Mouse (Mus musculus) forebrain, embryonic 11.5 days (tissue): ENCODE data around the gene Gpatch4. TPM values are rescaled to one million over a fixed set of nuclear protein-coding genes. Genes with fewer than 3 reads are reported as not detected.

Source experiments
- ATAC-seq: fragments of 200-750 bp; cut with Nextera tagmentation; replicated peaks from 2 replicates; pipeline ENCODE4 v1.8.0; 2017; ENCODE audit warnings: moderate TSS enrichment; ENCODE audit not compliant: low FRiP score
- DNase-seq: peaks from one replicate; pipeline ENCODE4 v3.0.0-alpha.2; 2017; ENCODE audit warnings: low spot score
- H3K27ac ChIP-seq: fragments of 300-500 bp; sonication (generic); 2 replicates; pipeline ENCODE4 v1.5.1; 2014; ENCODE audit warnings: low read depth, low read length
- H3K27me3 ChIP-seq: fragments of 300-500 bp; sonication (generic); 2 replicates; pipeline ENCODE4 v1.6.1; 2014; ENCODE audit warnings: mild to moderate bottlenecking, low read length, mixed read lengths; ENCODE audit not compliant: control insufficient read depth, insufficient read depth
- H3K36me3 ChIP-seq: fragments of 300-500 bp; sonication (generic); 2 replicates; pipeline ENCODE4 v1.6.1; 2014; ENCODE audit warnings: mild to moderate bottlenecking, low read length, moderate library complexity, mixed read lengths; ENCODE audit not compliant: control insufficient read depth, insufficient read depth
- H3K4me1 ChIP-seq: fragments of 300-500 bp; sonication (generic); replicated peaks from 2 replicates; pipeline ENCODE4 v1.6.1; 2014; ENCODE audit warnings: low read length, mixed read lengths; ENCODE audit not compliant: control insufficient read depth, insufficient read depth
- H3K4me2 ChIP-seq: fragments of 300-500 bp; sonication (generic); 2 replicates; pipeline ENCODE4 v1.6.1; 2014; ENCODE audit warnings: low read depth, mild to moderate bottlenecking, low read length, moderate library complexity, mixed read lengths; ENCODE audit not compliant: severe bottlenecking
- H3K4me3 ChIP-seq: fragments of 300-500 bp; sonication (generic); 2 replicates; pipeline ENCODE4 v1.5.1; 2014; ENCODE audit warnings: low read depth, low read length
- H3K9ac ChIP-seq: fragments of 300-500 bp; sonication (generic); 2 replicates; pipeline ENCODE4 v1.6.1; 2014; ENCODE audit warnings: low read length
- H3K9me3 ChIP-seq: fragments of 300-500 bp; sonication (generic); 2 replicates; pipeline ENCODE4 v1.6.1; 2016; ENCODE audit warnings: low read length, mixed read lengths; ENCODE audit not compliant: control insufficient read depth
- WGBS: fragments of 180-500 bp; shearing (Covaris S2); extraction: QIAGEN DNeasy Blood & Tissue Kit; methylation state at CpG from one replicate; pipeline ENCODE4 v1.1.7; 2014; 5-methylcytosine and 5-hydroxymethylcytosine counted together
- polyA plus RNA-seq: library from polyadenylated mRNA; unstranded; fragments of >200 nt; fragmentation: Nextera tagmentation; extraction: Ambion mirVana; gene quantifications from 2 replicates; pipeline ENCODE4 v1.2.1, GENCODE M21; 2014

Gene Gpatch4
- polyA plus RNA-seq, 1 experiment from 2014 or later, result 32.8 TPM

- DNase-seq, result no peak
- 12% methylated on average over 11 of the region's 11 CpGs for WGBS
- no peak overlapping the region; the same call in 1 of the 2 replicates for H3K4me3 ChIP-seq
- H3K4me2 ChIP-seq, result peak overlapping the region; percentile 86; the same call in 1 of the 2 replicates
- peaks cover 13% of the 10 kb centered on the region for H3K4me1 ChIP-seq
- H3K9ac ChIP-seq, result no peak overlapping the region
- H3K9me3 ChIP-seq, result no peaks in the 10 kb centered on the region; the same call in 1 of the 2 replicates
- H3K27ac ChIP-seq, result no peak overlapping the region
- peaks cover 67% of the 10 kb centered on the region for H3K27me3 ChIP-seq
- no peaks in the 10 kb centered on the region for H3K36me3 ChIP-seq
- ATAC-seq, result no peak
These were observed 41.9 kb upstream of the Gpatch4 start for GRCm38 (mm10) chr3:88000816-88001595.

GRCm38 (mm10) chr3:88002291-88002976, 40.5 kb upstream of the Gpatch4 start:
- H3K4me2 ChIP-seq, result no peak overlapping the region
- peaks cover 54% of the 10 kb centered on the region for H3K27me3 ChIP-seq
- WGBS, result 5% methylated on average over 17 of the region's 17 CpGs
- DNase-seq, result no peak
- ATAC-seq, result no peak
- peaks cover 4% of the 10 kb centered on the region; the same call in 1 of the 2 replicates for H3K4me1 ChIP-seq
- H3K9me3 ChIP-seq, result no peaks in the 10 kb centered on the region; the same call in 1 of the 2 replicates
- no peak overlapping the region for H3K4me3 ChIP-seq
- no peak overlapping the region for H3K27ac ChIP-seq
- H3K9ac ChIP-seq, result no peak overlapping the region
- no peaks in the 10 kb centered on the region for H3K36me3 ChIP-seq

- Histone ChIP-seq H3K4me2 (no peak overlapping the region), H3K9me3 (no peaks in the 10 kb centered on the region; the same call in 1 of the 2 replicates), H3K4me1 (no peaks in the 10 kb centered on the region), H3K36me3 (no peaks in the 10 kb centered on the region), H3K27me3 (peaks cover 17% of the 10 kb centered on the region), H3K27ac (no peak overlapping the region), H3K4me3 (no peak overlapping the region), H3K9ac (no peak overlapping the region)
- ATAC-seq (no peak), DNase-seq (no peak)
- 82% methylated on average over 18 of the region's 18 CpGs for WGBS
These were observed 36.8 kb upstream of the Gpatch4 start for GRCm38 (mm10) chr3:88005822-88006786.

- ATAC-seq, result no peak
- Histone ChIP-seq H3K9ac (no peak overlapping the region), H3K27ac (no peak overlapping the region), H3K36me3 (no peaks in the 10 kb centered on the region), H3K9me3 (no peaks in the 10 kb centered on the region; the same call in 1 of the 2 replicates), H3K27me3 (no peaks in the 10 kb centered on the region), H3K4me1 (no peaks in the 10 kb centered on the region), H3K4me3 (no peak overlapping the region), H3K4me2 (no peak overlapping the region)
- WGBS, result 12% methylated on average over 6 of the region's 6 CpGs
- DNase-seq, result no peak
These were observed 32.2 kb upstream of the Gpatch4 start for GRCm38 (mm10) chr3:88010634-88011265.

GRCm38 (mm10) chr3:88022322-88023191, 20.4 kb upstream of the Gpatch4 start:
- Histone ChIP-seq H3K27ac (no peak overlapping the region), H3K4me2 (peak overlapping the region; percentile 98), H3K36me3 (no peaks in the 10 kb centered on the region), H3K9ac (peak overlapping the region; percentile 32), H3K9me3 (no peaks in the 10 kb centered on the region), H3K4me3 (peak overlapping the region; percentile 50), H3K4me1 (peaks cover 12% of the 10 kb centered on the region), H3K27me3 (peaks cover 58% of the 10 kb centered on the region)
- DNase-seq, result peak; percentile 95
- WGBS, result under 1% methylated on average over 66 of the region's 66 CpGs
- ATAC-seq, result peak; percentile 92

GRCm38 (mm10) chr3:88023192-88024074, 19.5 kb upstream of the Gpatch4 start:
- H3K9ac ChIP-seq, result peak overlapping the region; percentile 20
- H3K27me3 ChIP-seq, result peaks cover 58% of the 10 kb centered on the region
- no peak overlapping the region for H3K27ac ChIP-seq
- H3K4me1 ChIP-seq, result peaks cover 12% of the 10 kb centered on the region
- H3K4me2 ChIP-seq, result peak overlapping the region; percentile 98
- ATAC-seq (peak; percentile 70; the same call in 1 of the 2 replicates), DNase-seq (peak; percentile 73)
- peaks cover 4% of the 10 kb centered on the region; the same call in 1 of the 2 replicates for H3K9me3 ChIP-seq
- H3K36me3 ChIP-seq, result no peaks in the 10 kb centered on the region
- peak overlapping the region; percentile 50 for H3K4me3 ChIP-seq
- WGBS, result under 1% methylated on average over 78 of the region's 81 CpGs

GRCm38 (mm10) chr3:88026823-88027222, 16.1 kb upstream of the Gpatch4 start:
- H3K4me2 ChIP-seq, result no peak overlapping the region
- H3K4me1 ChIP-seq, result peaks cover 12% of the 10 kb centered on the region
- H3K36me3 ChIP-seq, result no peaks in the 10 kb centered on the region
- ATAC-seq (no peak), DNase-seq (no peak)
- H3K9ac ChIP-seq, result no peak overlapping the region
- H3K27me3 ChIP-seq, result peaks cover 37% of the 10 kb centered on the region
- 67% methylated on average over 7 of the region's 7 CpGs for WGBS
- H3K27ac ChIP-seq, result no peak overlapping the region
- H3K4me3 ChIP-seq, result no peak overlapping the region
- peaks cover 4% of the 10 kb centered on the region; the same call in 1 of the 2 replicates for H3K9me3 ChIP-seq
